Mouse (Mus musculus) gastrocnemius, adult 18-20 months (tissue): ENCODE data around the gene Lbh. TPM values are rescaled to one million over a fixed set of nuclear protein-coding genes. Genes with fewer than 3 reads are reported as not detected.
A peak's percentile ranks its signal among the peaks of the same experiment; 100 is the strongest.

ENCODE experiments used
- DNase-seq: peaks from one replicate; pipeline ENCODE4 v3.0.0; 2021; ENCODE audit warnings: low spot score
- long read RNA-seq, 2 experiments: library from polyadenylated mRNA; stranded (forward); transcript quantifications; one replicate each; pipeline ENCODE4 v2.0.0; 2021
- total RNA-seq, 2 experiments: library from RNA; stranded (reverse); gene quantifications; 2 replicates each; pipeline ENCODE4 v1.2.3; 2021

Gene Lbh
- total RNA-seq, result 1 to 10 TPM; 4.2 to 8.4 TPM
- long read RNA-seq, experiment 1, result 0 reads
- long read RNA-seq, experiment 2, partial matches to known transcripts, result 0 of 1 reads
- long read RNA-seq, experiment 2, other reads (novel, unspliced or antisense), result 1 of 1 reads

DNA sequence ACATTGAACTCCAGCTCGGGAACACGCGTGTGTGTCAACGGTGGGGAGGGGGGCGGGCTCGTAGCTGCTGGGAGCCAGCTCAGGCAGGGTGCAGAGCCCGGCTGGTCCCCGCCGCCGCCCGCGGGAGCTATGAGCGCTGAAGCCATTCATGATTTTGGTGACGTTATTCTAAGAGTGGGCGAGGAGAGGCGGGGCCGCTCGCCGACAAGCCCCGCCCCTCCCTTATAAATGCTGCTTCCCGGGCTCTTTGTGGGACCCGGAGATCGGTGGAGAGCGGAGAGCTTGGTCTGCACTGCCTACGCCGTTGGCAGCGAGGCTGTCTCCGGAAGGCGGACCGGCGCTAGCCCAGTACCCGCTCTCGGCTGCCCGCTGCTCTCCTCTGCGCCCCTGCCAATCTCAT lies at the start of gene Lbh:
TSS of gene Lbh (plus strand) at position 253 of the 400 bp plus-strand sequence.
- DNase-seq, result peak; percentile 89

DNA sequence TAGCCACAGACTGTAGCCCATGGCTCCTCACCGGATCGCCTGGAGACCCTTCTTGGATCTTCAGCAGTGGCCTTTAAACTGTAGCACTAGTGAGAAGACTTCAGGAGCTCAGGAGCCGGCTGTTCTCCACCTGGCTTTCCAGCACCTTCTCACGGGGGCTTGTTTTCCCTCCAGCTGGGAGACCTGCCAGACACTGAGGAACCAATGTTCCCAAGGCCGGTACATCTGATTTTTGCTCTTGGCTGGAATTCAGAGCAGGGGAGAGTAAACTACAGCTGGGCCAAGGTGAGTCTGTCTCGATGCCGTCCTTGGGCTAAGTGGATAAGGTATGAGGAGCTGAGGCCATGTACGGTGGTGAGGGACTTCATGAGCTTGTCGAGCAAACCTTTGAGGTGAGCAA lies 39.1 kb upstream of the Lbh start:
- DNase-seq, result no peak

DNA sequence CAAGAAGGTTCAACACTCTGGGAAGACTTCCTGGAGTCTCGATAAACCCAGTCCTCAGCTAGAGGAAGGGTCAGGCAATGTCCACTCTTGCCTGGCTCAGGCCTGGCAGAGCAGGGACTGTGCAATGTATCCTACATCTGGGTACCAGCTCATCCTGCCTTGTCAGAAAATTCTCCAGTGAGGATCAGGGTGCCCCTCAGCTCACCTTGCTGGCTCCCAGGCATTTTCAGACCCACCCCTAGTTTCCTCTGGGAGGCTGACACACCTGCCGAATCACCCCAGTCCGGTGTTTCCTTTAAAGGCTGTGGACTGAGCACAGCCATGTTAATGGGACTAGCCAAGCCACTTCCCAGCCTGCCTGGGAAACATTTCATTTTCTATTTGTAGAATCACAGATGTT lies 37.9 kb upstream of the Lbh start:
- DNase-seq, result no peak

DNA sequence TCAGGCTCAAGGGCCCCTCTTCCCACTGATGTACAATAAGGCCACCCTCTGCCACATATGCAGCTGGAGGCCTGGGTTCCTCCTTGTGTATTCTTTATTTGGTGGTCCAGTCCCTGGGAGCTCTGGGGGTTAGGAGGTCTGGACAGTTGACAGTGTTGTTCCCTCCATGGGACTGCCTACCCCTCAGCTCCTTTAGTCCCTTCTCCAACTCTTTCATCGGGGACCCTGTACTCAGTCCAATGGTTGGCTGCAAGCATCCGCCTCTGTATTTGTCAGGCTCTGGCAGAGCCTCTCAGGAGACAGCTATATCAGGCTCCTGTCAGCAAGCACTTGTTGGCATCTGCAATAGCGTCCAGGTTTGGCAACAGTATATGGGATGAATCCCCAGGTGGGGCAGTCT lies 37.1 kb upstream of the Lbh start:
- no peak for DNase-seq

DNA sequence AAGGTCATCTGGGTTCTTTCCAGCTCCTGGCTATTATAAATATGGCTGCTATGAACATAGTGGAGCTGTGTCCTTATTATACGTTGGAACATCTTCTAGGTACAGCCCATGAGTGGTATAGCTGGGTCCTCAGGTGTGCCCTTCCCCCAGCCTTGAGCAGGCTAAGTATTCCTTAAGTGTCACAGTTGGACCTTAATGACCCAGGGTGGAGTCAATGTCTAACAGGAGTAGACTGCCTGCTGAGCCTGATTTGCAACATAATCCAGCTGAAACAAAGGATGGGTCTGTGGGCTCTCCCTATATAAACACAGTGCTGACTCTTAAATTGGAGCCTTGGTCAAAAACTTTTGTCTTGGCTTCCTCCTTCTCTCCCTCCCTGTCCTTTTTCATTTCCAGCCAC lies 36.3 kb upstream of the Lbh start:
- no peak for DNase-seq

DNA sequence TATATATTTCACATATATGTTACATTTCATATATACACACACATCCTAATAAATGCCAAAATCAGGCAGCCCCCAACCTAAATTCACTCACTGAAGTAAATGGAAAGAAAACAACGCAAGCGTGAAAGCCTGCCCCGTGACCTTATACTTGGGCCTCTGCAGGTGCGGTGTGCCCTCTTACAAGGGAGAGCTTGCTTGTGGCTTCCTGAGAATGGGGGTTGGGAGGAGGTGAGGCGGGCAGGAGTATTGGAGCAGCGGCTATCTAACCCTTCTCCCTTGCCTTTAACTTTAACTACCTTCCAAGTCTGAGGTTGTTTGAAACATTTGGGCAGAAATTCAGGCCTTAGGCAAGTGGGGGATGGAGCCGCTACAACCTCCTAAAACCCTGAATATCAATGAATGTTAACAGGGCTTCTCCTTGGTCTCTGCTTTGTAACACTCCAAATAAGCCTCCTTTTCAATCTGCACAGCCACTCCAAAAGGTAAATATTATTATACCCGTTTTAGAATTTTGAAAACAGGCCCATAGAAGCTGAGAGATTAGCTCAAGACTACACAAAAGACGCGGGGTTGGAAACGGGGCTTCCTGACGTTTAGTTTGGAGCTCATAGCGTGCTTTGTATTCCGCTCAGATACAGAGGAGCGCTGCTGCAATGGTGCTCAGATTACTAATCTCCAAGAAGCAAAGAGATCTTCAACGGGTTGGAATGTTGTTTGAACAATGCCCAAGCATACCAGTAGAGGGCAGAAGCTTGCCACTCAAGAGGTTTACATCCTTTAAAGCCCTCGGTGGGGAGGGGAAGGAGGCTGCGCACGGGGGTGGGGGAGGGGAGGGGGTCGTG lies 28.3 kb upstream of the Lbh start:
- peak; percentile 72 for DNase-seq

DNA sequence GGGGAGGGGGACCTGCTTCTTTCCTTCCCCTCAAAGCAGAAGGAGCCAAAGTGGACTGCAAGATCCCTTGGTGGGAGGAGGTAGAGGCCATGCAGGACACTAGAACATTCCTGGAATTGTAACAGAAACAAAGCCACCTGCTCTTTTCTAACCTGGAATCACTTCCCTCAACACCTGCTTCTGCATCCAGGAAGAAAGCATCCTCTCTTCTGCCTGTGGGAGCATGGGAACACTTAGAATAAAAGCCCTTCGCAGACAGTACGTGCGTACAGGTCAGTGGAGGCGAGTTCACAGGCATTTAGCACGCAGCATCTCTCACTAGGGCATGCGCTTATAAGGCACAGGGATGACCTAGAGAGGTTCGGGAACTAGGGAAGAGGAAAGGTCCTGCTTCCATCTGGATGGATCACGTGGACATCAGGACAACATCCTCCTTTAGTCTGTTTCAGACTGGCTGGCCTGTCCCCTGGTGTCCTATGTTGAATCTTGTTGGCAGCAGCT lies 27.7 kb upstream of the Lbh start:
- no peak for DNase-seq

DNA sequence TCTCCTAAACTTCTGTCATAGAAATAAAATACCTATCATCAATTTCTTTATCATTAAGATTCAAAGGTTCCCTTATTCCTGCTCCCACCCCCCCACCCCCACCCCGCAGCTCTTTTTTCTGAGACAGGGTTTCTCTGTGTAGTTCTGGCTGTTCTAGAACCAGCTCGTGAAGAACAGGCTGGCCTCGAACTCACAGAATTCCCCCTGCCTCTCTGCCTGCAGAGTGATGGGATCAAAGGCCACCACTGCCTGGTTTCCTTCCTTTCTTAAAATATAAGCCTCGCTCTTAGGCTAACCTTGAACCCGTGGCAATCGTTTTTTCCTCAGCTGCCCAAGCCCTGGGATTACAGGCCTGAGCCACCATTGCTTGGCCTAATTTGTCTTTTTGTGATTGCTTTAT lies 26.5 kb upstream of the Lbh start:
- DNase-seq, result no peak

DNA sequence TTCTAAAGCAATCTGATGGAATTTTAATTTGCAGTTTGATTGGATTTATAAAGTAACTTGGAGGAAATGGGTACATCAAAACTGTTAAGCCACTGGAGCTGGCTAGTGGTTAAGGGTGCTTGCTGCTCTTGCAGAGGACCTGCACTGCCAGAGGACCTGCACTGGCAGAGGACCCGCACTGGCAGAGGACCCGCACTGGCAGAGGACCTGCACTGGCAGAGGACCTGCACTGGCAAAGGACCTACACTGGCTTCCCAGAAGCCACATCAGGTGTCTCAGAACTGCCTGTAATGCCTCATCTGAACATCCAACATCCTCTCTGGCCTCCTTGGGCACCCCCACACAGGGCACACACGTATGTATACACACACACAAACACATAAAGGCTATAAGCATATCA lies 22.6 kb upstream of the Lbh start:
- DNase-seq, result no peak

DNA sequence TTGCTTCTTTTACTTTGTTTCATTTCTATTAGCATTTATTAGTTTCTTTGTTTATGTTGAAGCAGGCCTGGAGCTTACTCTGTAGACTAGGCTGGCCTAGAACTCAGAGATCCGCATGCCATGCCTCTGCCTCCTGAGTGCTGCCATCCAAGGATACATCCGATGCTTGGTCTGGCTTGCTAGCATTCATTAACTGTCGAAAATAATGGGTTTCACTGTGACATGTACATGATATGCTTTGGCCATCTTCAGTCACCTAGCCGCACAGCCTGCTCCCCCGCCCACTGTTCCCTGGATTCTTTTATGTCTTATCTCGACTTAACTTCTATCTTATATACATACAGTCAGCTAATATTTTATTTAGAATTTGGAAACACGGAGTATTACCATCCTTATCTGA lies 21.0 kb upstream of the Lbh start:
- DNase-seq, result no peak

DNA sequence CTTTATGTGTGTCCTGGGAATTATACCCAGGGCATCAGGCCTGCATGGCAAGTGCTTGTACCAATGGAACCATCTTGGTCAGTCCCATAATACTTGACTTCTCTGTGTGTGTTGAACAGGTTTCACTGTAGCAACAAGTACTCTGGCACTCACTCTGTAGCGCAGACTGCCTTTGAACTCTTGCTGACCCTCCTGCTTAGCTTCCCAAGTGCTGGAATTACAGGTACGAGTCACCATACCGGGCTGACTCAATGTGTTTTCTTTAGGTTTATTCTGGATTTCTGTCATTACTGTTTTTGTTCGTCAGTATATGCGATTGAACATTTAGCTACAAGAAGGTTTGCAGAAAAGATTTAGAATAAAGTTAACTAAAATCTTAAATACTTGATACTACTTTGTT lies 20.1 kb upstream of the Lbh start:
- DNase-seq, result no peak

DNA sequence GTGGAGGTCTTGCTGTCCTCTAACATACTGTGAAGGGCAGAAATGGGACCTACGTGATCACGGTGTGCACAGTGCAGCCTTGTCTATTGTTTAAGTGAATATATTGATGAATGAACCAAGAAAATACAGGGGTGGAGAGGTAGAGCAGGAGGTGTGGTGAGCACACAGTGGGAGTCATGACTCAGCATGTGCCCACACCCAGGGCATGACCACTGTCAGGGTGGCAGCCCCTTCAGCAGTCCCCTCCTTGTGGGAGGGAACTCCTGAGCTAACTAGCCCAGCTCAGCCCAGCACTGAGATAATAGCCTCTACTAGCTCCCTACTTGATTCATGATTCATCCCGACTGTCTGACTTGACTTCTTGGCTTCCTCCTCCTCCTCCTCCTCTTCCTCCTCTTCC lies 19.3 kb upstream of the Lbh start:
- no peak for DNase-seq

DNA sequence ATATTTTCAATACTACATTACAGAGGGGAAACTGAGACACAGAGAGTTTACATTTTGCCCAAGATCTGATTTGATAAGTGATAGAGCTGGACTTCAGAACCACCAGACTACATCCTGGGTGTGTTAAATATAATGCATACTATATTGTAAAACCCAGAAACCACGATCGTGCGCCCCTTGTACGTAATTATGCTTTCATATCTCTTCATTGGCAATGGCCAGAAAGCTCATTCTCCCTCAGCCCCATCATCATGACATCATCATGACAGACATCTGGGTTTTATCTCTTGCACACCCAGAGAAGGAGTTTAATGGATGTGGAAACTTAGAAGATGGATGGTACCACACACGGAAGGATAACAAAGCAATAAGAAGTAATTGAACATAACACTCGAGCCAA lies 17.1 kb upstream of the Lbh start:
- DNase-seq, result no peak

DNA sequence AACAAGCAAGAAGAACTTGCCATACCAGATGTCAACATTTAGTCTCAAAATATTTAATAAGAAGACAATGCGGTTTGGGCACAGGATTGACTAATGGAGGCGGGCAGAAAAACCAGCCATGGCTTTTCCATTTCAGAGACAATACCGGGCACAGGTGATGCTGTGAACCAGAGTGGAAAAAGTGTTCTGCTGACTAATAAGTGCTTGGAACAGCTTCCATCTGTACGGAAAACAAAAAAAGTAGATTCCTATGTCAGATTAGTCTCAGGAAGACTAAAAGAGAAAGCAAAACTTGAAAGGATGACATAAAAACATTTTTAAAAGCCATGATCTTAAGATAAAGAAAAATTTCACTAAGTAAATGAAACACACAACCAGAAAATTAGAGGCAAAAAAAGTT lies 16.4 kb upstream of the Lbh start:
- DNase-seq, result no peak

DNA sequence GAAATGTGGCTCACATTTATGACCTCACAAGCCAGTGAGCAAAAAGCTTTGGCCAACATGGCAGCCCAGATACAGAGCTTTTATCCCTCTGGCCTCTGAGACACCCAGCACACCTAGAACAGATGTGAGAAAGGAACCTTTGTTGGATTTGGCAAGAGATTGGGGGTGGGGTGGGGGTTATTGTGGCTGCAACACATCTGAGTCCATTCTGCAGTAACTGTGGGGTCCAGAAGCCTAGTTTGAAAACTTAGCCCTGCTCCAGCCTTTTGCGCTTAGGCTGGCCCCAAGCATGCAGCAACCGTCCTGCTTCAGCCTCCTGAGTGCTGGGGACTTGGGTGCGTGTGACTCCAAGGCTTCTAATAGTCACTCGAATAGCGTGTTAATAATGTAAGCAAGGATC lies 14.8 kb upstream of the Lbh start:
- no peak for DNase-seq

DNA sequence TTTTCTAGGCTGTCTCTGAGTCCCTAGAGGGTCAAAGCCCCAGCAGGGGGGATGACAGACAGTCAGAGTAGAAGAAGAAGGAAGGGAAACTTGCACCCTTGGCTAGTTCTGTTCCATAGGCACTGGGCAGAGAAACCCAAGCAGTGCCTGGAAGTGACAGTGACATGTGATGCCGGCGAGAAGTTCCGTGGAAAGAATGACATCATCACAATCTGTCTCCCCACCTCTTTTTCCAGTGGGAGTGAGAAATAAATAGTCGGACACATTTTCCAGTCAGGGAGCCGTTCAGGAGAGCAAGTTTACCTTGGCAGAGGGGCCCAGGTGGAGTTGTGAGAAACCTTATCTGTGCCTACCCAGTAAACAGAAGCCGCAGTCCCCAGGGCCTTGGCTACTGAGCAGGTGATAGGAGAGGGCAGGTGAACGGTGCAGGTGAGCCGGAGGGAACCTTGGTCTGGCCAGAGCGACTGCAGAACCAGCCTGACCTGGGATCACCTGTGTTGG lies 14.1 kb upstream of the Lbh start:
- peak; percentile 31 for DNase-seq

DNA sequence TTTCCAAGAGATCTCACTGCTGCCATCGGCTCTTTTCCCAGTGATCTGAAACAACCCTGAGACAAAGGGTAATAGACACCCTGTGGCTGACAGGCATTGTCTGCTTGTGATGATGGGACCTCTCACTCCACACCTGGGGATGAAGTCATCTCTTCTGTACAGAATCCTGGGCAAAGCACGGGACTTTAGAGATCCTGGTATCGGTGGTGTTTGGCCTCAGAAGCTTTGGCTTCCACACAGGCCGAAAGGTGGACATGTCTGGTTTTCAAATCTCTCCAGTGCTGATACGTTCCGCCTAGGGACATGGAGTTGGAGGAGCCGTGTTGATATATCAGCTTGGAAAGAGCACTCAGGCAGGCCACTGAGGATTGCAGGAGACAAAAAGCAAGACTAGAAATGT lies 13.2 kb upstream of the Lbh start:
- DNase-seq, result no peak

DNA sequence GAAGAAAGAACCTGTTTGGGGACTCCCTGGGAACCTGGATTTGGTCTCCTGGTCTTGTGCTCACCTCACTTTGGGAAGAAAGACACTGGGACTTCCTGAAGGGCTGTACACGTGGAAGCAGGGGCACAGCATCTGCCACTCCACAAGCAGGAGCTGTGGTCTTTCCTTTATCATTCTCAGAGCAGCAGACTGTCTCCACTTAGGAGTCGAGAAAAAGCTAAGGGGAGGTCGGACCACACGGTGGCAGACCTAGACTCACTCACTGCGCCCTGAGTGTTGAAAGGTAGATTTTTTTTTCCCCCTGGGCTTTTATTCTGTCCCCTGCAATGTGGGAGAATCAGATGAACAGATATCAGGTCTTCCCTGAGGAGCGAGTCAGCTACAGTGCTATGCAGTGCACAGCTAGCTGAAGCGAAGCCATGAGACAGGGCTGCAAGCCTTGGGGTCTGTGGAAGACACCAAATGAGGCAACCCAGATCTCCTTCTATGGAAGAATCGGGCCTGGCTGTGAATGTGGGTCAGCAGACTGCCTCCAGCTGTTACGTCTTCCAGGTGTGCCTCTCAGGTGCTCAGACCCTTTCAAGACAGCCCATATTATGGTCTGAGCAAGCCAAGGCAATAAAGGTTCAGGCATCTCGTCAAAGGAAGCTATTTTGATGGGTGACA lies 11.7 kb upstream of the Lbh start:
- no peak for DNase-seq

DNA sequence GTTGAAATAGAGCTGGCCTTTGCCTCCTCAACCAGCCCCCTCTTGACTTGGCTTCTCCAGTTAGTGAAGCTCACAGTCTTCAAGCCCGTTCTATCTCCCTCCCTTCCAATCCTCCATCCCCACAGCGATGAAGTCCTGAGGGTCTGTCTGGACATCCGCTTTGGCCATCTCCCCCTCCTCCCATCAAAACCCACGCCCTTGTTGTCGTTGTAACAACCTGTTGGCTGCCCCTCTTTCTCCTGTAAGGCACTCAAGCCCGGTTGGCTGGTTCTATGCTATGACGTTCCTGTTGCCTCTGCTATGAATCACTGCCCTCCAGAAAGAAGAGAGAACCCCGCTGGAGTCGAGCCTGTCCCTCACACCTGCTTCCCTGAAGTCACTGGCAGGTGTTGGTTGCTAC lies 10.9 kb upstream of the Lbh start:
- DNase-seq, result no peak

DNA sequence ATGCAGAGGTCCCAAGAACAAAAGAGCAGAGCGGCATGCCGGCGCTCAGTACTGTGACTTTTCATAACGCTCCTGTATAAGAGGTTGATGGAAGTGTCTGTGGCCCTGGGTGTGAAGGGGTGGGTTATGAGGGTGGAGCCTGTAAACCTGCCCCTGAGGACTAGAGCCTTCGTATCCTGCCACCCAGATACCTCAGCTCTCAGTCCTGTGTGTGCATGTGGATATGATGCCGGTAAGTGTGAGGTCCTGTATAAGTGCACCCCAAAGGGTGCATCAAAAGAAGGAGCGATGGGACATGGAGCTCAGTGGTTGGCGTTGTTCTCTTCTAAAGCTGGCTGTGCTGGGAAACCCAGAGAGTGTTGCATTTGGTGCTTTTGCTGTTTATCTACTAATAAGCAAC lies 10.3 kb upstream of the Lbh start:
- DNase-seq, result no peak

DNA sequence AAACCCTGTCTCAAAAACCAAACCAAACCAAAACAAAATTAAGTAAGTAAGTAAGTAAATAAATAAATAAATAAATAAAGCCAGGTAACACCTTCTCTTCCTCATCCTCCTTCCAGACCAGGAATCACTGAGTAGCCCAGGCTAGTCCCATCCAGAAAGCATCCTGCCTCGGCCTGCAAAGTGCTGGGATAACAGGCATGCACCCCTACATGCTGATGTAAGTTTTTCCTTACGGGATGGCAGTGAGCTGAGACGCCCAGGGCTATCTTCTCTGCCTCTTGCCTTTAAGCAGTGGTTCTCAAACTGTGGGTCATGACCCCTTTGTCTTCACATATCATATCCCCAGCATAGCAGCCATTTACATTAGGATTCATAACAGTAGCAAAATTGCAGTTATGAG lies 9.5 kb upstream of the Lbh start:
- DNase-seq, result no peak

DNA sequence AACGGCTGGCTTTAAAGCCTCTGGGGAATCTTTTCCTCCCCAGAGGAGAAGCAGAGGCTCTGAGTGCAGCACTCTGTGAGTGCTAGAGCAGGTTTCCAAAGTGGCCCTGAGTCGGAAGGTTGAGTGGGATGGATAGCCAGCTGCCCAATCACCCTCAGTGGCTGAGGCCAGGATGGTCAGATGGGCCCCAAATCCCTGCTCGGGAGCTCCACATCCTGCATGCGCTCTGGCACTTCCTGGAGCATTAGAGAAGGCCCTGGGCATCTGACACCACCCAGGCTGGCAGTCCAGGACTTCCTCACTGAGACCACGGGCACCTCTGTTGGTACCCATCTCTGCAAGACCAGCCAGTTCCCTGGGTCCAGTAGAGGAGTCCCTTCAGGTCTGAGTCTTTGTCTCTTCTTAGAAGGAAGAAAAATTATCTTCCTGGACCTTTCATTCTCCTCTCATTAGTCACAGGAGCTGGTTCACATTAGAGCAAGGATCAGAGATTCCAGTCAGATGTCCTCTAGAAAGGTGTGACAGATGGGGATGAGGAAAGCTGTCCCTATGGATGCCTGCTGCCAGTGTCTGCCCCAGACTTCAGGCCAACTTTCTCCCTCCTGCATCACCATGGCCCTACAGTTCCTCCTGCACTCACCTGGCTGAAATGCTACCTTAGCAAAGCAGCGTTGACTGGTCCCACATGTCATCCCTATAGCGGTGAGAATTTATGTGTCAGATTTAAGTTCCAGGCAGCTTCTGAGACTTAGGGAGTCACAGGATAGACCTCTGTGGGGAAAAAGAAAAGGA lies 8.8 kb upstream of the Lbh start:
- no peak for DNase-seq
